Comparison of ENCODE assay signal across 1 mouse cellular context in the genomic region with DNA sequence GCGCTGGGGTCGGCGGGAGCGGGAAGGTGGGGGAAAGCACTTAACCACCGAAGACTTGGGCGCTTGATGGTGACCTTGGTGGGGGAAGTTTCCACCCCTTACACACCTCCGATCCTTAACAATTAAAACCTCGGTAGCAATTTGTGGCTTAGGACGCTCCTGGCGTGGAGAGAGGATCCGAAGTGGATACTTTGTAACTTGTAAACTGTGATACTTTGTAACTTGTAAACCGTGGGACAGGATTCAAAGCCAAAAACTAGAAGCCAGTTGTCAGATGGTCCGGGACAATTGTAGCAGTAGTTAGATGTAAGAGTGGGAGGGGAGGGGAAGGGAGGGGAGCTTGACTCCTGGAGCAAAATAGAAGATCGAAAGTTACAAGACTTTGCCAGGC.
TF ChIP-seq lines count a peak whose summit lies in the region.

No protein-coding gene starts in this region.

TF ChIP-seq in CH12.LX, 34 proteins besides CTCF, POLR2A, EP300 and RAD21 (continued from another document):
- TF ChIP-seq KAT2A (IDR thresholded peaks at IDR 0.05; ENCODE audit: insufficient replicate concordance, low read length) (no peak), CHD2 (IDR thresholded peaks at IDR 0.05; ENCODE audit: low read length) (no peak)
